Mouse (Mus musculus): ENCODE results near the gene Csf2ra. TPM values are rescaled to one million over a fixed set of nuclear protein-coding genes. Genes with fewer than 3 reads are reported as not detected.
A peak's percentile ranks its signal among the peaks of the same experiment; 100 is the strongest.
"Not testable (repeated sequence)": the region's sequence is repeated elsewhere in the genome, so short reads cannot be mapped to it uniquely, and the experiment has no call there.

Gene Csf2ra
- polyA plus RNA-seq, 1 experiment from 2014 or later: 13.2 TPM

- Histone ChIP-seq H3K4me1 (replicated peaks; ENCODE audit: control insufficient read depth, insufficient read depth, low read length) (no peaks in the 10 kb centered on the region; the same call in 1 of the 2 replicates), H3K9me3 (ENCODE audit: control insufficient read depth) (no peaks in the 10 kb centered on the region), H3K27me3 (replicated peaks; ENCODE audit: control insufficient read depth, insufficient read depth, low read length) (no peaks in the 10 kb centered on the region), H3K4me2 (replicated peaks; ENCODE audit: low read depth) (no peak overlapping the region), H3K27ac (ENCODE audit: low read depth, low read length) (no peak overlapping the region), H3K9ac (ENCODE audit: low read depth, low read length) (no peak overlapping the region), H3K36me3 (ENCODE audit: control insufficient read depth, insufficient read depth) (no peaks in the 10 kb centered on the region), H3K4me3 (ENCODE audit: low read depth, low read length) (no peak overlapping the region)
- ATAC-seq: peak; percentile 46
- WGBS: 14% methylated on average over 3 of the region's 3 CpGs
- TF ChIP-seq CTCF (IDR thresholded peaks at IDR 0.05; ENCODE audit: low read depth): peak; percentile 71
Observed at GRCm38 (mm10) chr19:61265349-61266245, 37.4 kb upstream of the Csf2ra start.

DNA sequence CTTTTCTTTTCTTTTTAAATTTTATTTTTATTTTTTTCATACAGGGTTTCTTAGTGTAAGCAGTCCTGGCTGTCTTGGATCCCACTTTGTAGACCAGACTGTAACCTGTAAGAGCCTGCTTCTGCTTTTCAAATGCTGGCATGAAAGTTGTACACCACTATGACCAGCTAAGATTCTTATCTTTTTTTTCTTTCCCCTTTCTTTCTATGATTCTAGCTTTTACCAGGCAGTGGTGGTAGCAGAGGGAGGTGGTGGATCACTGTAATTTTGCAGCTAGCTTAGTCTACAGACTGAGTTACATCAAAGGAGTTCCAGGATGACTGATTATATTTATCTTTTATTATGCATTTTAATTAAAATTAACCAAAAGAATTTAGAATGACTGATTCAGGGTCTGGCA lies 36.7 kb upstream of the Csf2ra start:
- Histone ChIP-seq H3K36me3 (ENCODE audit: control insufficient read depth, insufficient read depth) (no peaks in the 10 kb centered on the region), H3K27ac (ENCODE audit: low read depth, low read length) (no peak overlapping the region), H3K4me1 (replicated peaks; ENCODE audit: control insufficient read depth, insufficient read depth, low read length) (no peaks in the 10 kb centered on the region; the same call in 1 of the 2 replicates), H3K9ac (ENCODE audit: low read depth, low read length) (no peak overlapping the region), H3K9me3 (ENCODE audit: control insufficient read depth) (no peaks in the 10 kb centered on the region), H3K27me3 (replicated peaks; ENCODE audit: control insufficient read depth, insufficient read depth, low read length) (no peaks in the 10 kb centered on the region), H3K4me2 (replicated peaks; ENCODE audit: low read depth) (no peak overlapping the region), H3K4me3 (ENCODE audit: low read depth, low read length) (no peak overlapping the region)
- no peak for ATAC-seq
- TF ChIP-seq CTCF (IDR thresholded peaks at IDR 0.05; ENCODE audit: low read depth): no peak

DNA sequence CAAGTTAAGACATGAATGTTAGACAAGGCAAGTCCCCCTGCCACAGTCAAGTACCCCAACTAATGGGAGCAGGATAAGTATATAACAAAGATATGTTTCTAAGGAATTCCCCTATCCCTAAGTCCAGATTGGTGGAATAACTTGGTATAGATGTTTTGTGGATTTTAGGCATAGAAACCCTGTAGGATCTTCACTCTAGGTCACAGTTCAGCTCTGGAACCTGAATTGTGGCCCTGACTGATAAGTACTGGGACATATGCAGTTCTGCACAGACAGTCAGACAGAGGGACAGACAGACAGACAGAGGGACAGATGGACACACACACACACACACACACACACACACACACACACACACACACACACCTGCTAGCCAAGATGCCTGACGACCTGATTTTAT lies 36.0 kb upstream of the Csf2ra start:
- ATAC-seq: no peak
- Histone ChIP-seq H3K4me3 (ENCODE audit: low read depth, low read length) (no peak overlapping the region), H3K9ac (ENCODE audit: low read depth, low read length) (no peak overlapping the region), H3K4me1 (replicated peaks; ENCODE audit: control insufficient read depth, insufficient read depth, low read length) (no peaks in the 10 kb centered on the region; the same call in 1 of the 2 replicates), H3K4me2 (replicated peaks; ENCODE audit: low read depth) (no peak overlapping the region), H3K27ac (ENCODE audit: low read depth, low read length) (no peak overlapping the region), H3K27me3 (replicated peaks; ENCODE audit: control insufficient read depth, insufficient read depth, low read length) (no peaks in the 10 kb centered on the region), H3K36me3 (ENCODE audit: control insufficient read depth, insufficient read depth) (no peaks in the 10 kb centered on the region), H3K9me3 (ENCODE audit: control insufficient read depth) (no peaks in the 10 kb centered on the region)
- WGBS: 100% methylated on average over 1 of the region's 1 CpGs
- TF ChIP-seq CTCF (IDR thresholded peaks at IDR 0.05; ENCODE audit: low read depth): no peak

GRCm38 (mm10) chr19:61261241-61261640 lies 33.0 kb upstream of the Csf2ra start:
- WGBS: 88% methylated on average over 1 of the region's 1 CpGs
- Histone ChIP-seq H3K9ac (ENCODE audit: low read depth, low read length) (no peak overlapping the region), H3K4me1 (replicated peaks; ENCODE audit: control insufficient read depth, insufficient read depth, low read length) (no peaks in the 10 kb centered on the region; the same call in 1 of the 2 replicates), H3K9me3 (ENCODE audit: control insufficient read depth) (no peaks in the 10 kb centered on the region), H3K36me3 (ENCODE audit: control insufficient read depth, insufficient read depth) (no peaks in the 10 kb centered on the region), H3K4me3 (ENCODE audit: low read depth, low read length) (no peak overlapping the region), H3K27ac (ENCODE audit: low read depth, low read length) (no peak overlapping the region), H3K27me3 (replicated peaks; ENCODE audit: control insufficient read depth, insufficient read depth, low read length) (no peaks in the 10 kb centered on the region), H3K4me2 (replicated peaks; ENCODE audit: low read depth) (no peak overlapping the region)
- no peak for TF ChIP-seq CTCF (IDR thresholded peaks at IDR 0.05; ENCODE audit: low read depth)
- ATAC-seq: no peak

DNA sequence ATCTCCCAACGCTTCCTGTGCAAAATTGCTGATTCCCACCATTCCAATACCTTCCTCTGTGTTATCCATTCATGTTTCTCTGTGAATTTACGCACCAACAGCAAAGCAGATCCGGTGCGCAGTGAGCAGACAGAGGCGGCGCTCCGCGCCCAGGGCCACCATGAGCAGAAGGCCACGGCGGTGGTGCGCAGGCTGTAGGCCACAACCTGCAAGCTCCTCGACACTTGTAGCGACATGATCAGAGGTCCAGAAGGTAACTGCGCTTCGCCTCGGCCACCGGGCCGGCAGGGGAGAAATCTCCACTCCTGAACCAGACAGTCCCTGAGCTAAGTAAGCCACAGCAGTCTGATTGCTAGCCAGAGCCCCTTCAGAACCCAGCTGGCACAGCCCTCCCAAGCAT lies 29.5 kb upstream of the Csf2ra start:
- 92% methylated on average over 18 of the region's 18 CpGs for WGBS
- TF ChIP-seq CTCF (IDR thresholded peaks at IDR 0.05; ENCODE audit: low read depth): no peak

GRCm38 (mm10) chr19:61256166-61256887 lies 28.1 kb upstream of the Csf2ra start:
- no peak for TF ChIP-seq CTCF (IDR thresholded peaks at IDR 0.05; ENCODE audit: low read depth)
- 78% methylated on average over 7 of the region's 7 CpGs for WGBS

More for the DNA sequence above, 29.5 kb upstream of the Csf2ra start:
- Histone ChIP-seq H3K27ac (ENCODE audit: low read depth, low read length) (no peak overlapping the region), H3K36me3 (ENCODE audit: control insufficient read depth, insufficient read depth) (no peaks in the 10 kb centered on the region), H3K4me3 (ENCODE audit: low read depth, low read length) (no peak overlapping the region), H3K4me1 (replicated peaks; ENCODE audit: control insufficient read depth, insufficient read depth, low read length) (no peaks in the 10 kb centered on the region; the same call in 1 of the 2 replicates), H3K27me3 (replicated peaks; ENCODE audit: control insufficient read depth, insufficient read depth, low read length) (no peaks in the 10 kb centered on the region), H3K4me2 (replicated peaks; ENCODE audit: low read depth) (no peak overlapping the region), H3K9ac (ENCODE audit: low read depth, low read length) (no peak overlapping the region), H3K9me3 (ENCODE audit: control insufficient read depth) (no peaks in the 10 kb centered on the region)
- ATAC-seq: no peak

DNA sequence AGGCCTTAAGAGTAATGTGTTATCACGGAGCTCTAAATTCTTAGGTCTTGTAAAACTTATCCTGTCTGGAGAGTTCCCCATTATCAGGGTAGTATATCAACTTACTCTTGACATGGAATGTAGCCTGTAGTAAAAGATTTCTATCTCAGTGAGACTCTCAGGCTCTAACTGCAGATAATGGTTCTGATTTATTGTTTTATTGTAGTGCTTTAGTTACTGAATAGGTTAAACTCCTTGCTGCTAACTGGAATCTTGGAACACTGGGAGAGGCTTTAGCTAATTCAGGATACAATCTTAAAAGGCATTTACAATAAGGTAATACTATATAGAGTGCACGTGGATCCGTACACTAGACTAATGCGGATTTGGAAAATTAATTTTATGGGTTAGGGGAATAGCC lies 19.1 kb upstream of the Csf2ra start:
- H3K4me3 ChIP-seq (ENCODE audit: low read depth, low read length); H3K4me1 ChIP-seq (replicated peaks; ENCODE audit: control insufficient read depth, insufficient read depth, low read length); H3K9ac ChIP-seq (ENCODE audit: low read depth, low read length); H3K4me2 ChIP-seq (replicated peaks; ENCODE audit: low read depth); H3K36me3 ChIP-seq (ENCODE audit: control insufficient read depth, insufficient read depth); H3K27me3 ChIP-seq (replicated peaks; ENCODE audit: control insufficient read depth, insufficient read depth, low read length); H3K27ac ChIP-seq (ENCODE audit: low read depth, low read length); H3K9me3 ChIP-seq (ENCODE audit: control insufficient read depth); ATAC-seq: not testable (repeated sequence)
- 31% methylated on average over 4 of the region's 4 CpGs for WGBS

More at GRCm38 (mm10) chr19:61256166-61256887, 28.1 kb upstream of the Csf2ra start:
- no peak for ATAC-seq
- H3K4me1 ChIP-seq (replicated peaks; ENCODE audit: control insufficient read depth, insufficient read depth, low read length): no peaks in the 10 kb centered on the region; the same call in 1 of the 2 replicates
- H3K4me3 ChIP-seq (ENCODE audit: low read depth, low read length): no peak overlapping the region
- no peaks in the 10 kb centered on the region for H3K36me3 ChIP-seq (ENCODE audit: control insufficient read depth, insufficient read depth)
- H3K27ac ChIP-seq (ENCODE audit: low read depth, low read length): no peak overlapping the region
- H3K9me3 ChIP-seq (ENCODE audit: control insufficient read depth): no peaks in the 10 kb centered on the region
- no peaks in the 10 kb centered on the region for H3K27me3 ChIP-seq (replicated peaks; ENCODE audit: control insufficient read depth, insufficient read depth, low read length)
- no peak overlapping the region for H3K4me2 ChIP-seq (replicated peaks; ENCODE audit: low read depth)
- H3K9ac ChIP-seq (ENCODE audit: low read depth, low read length): no peak overlapping the region

Measured in intestine, postnatal 0 days (tissue).